Mouse (Mus musculus) E14TG2a.4 (cell line): ENCODE results near the gene Rhbg.

Experiments used
- H3K27me3 ChIP-seq: 2 replicates; pipeline ENCODE4 v1.6.1; 2014; ENCODE audit warnings: low read length, control low read depth; ENCODE audit not compliant: insufficient read depth
- H3K36me3 ChIP-seq: 2 replicates; pipeline ENCODE4 v1.6.1; 2014; ENCODE audit warnings: low read length, control low read depth; ENCODE audit not compliant: insufficient read depth
- H3K4me1 ChIP-seq: replicated peaks from 2 replicates; pipeline ENCODE4 v1.6.1; 2014; ENCODE audit warnings: low read depth, low read length, control low read depth
- H3K4me3 ChIP-seq: replicated peaks from 2 replicates; pipeline ENCODE4 v1.5.1; 2014; ENCODE audit warnings: mild to moderate bottlenecking, low read length
- H3K9me3 ChIP-seq: 2 replicates; pipeline ENCODE4 v1.6.1; 2014; ENCODE audit warnings: low read length, control low read depth
- CTCF ChIP-seq: conservative IDR thresholded peaks from 2 replicates; pipeline ENCODE4 v1.5.1; 2014; ENCODE audit warnings: low read length
- NANOG ChIP-seq: IDR thresholded peaks from 2 replicates; pipeline ENCODE4 v1.6.1; 2014; ENCODE audit warnings: borderline replicate concordance, low read length, mixed read lengths
- POU5F1 ChIP-seq: IDR thresholded peaks from 2 replicates; pipeline ENCODE4 v1.6.1; 2014; ENCODE audit warnings: low read length, borderline replicate concordance

Rhbg gene

DNA sequence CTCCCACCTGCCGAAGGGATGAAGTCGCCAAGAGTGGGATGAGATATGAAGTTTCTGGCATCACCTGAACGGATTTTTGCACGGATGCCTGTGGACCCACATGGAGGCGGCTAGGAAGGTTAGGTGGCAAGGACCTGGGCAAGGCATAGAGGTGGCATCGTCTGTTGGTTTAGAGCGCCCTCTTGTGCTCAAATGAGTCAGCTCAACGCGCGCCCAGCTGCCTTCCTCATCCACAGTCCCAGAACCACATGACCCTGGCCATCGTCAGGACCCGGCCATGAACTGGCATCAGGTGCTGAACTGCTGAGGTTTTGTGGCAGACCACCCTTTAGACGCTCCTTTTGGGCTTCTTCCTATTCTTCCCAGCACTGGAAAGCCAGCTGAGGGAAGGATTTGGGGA, 12.0 kb downstream of the Rhbg start:
- H3K9me3 ChIP-seq = no peaks in the 10 kb centered on the region
- H3K36me3 ChIP-seq = no peaks in the 10 kb centered on the region
- H3K4me3 ChIP-seq = no peak overlapping the region
- H3K27me3 ChIP-seq = peaks cover 80% of the 10 kb centered on the region
- H3K4me1 ChIP-seq = peaks cover 60% of the 10 kb centered on the region
- TF ChIP-seq CTCF (peak; percentile 73), POU5F1 (no peak)

GRCm38 (mm10) chr3:88241045-88241786, 13.3 kb downstream of the Rhbg start:
- H3K9me3 ChIP-seq = no peaks in the 10 kb centered on the region
- H3K36me3 ChIP-seq = no peaks in the 10 kb centered on the region
- H3K4me1 ChIP-seq = peaks cover 54% of the 10 kb centered on the region
- TF ChIP-seq NANOG = no peak
- no peak for TF ChIP-seq POU5F1
- TF ChIP-seq CTCF = no peak
- H3K27me3 ChIP-seq = peaks cover 81% of the 10 kb centered on the region
- H3K4me3 ChIP-seq = peak overlapping the region; percentile 64

DNA sequence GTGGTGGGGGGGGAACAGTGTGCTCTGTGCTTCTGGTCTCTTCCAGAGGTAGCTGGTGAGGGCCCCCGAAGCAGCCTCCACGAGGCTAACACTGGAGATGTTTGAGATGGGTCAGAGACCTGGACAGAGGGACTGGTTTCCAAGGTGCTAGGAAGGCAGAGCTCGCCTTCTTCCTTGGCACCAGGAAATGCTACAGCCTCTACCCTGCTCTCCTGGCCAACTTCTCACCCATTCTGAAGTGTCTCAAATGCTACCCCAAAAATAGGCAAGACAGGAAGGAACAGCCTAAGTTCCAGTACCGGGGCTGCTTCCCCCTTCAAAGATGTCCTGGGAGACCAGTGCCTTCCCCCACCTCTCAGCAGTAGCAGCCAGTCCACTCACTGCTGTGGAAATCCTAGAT, 15.1 kb downstream of the Rhbg start:
- Histone ChIP-seq H3K9me3 (no peaks in the 10 kb centered on the region), H3K4me3 (no peak overlapping the region), H3K4me1 (peaks cover 57% of the 10 kb centered on the region), H3K36me3 (no peaks in the 10 kb centered on the region), H3K27me3 (peaks cover 75% of the 10 kb centered on the region)
- no peak for TF ChIP-seq POU5F1
- no peak for TF ChIP-seq NANOG
- no peak for TF ChIP-seq CTCF

DNA sequence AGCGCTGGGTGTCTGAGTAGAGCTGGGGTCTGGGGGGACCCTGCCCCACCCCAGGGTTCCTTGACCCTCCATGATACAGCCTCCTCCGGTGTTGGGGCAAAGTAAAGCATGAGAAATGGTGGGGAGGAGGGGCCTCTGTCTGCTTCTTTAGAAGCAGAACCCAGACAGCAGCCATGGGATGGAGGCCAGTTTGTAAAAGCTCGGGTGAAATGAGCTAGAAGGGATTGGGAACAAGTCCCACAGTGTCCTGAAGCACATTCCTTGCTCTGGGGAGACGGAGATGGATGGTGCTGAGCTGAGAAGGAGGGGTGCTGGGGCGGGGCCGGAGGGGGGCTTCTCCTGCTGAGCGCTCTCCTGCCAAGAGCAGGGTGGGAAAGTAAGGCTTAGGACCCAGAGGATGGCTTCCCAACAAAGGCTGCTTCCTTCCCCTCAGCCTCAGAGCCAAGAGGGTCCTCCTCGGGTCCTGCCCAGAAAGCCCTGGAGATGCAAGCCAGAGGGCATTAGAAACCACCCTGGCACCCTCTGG, 15.6 kb downstream of the Rhbg start:
- TF ChIP-seq NANOG = no peak
- no peak overlapping the region for H3K4me3 ChIP-seq
- peaks cover 56% of the 10 kb centered on the region for H3K4me1 ChIP-seq
- H3K36me3 ChIP-seq = no peaks in the 10 kb centered on the region
- peaks cover 75% of the 10 kb centered on the region for H3K27me3 ChIP-seq
- H3K9me3 ChIP-seq = no peaks in the 10 kb centered on the region

DNA sequence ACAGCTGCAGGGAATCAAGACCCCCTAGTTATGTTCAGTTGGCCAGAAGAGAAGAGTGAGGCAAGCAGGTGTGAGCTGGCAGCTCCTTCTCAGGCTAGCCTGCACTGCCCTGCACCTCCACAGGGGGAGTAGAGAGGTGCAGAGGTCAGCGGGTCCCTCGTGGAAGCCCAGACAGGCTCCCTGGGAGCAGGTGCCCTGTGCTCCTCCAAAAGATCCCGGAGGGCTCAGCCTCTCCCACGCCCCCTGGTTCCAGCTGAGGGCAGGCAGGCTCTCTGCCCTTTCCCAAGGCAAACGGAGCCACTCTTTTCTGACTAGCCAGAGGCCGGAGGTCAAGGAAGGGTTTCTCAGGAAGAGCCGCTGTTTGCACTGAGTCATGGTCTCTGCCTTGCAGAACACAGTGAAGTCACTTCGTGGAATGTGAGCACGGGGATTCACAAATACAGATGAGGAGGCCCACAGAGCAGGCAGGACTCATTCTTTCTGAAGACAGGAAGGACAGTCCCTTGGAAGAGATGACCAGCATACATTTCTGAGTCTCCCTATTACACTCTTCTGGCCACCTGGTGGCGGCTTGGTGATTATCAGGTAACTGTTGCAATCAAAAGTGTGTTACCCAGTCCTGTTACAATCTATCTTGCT, 16.8 kb downstream of the Rhbg start:
- Histone ChIP-seq H3K4me3 (no peak overlapping the region), H3K36me3 (no peaks in the 10 kb centered on the region), H3K9me3 (no peaks in the 10 kb centered on the region), H3K27me3 (peaks cover 78% of the 10 kb centered on the region), H3K4me1 (peaks cover 46% of the 10 kb centered on the region)
- no peak for TF ChIP-seq POU5F1
- peak; percentile 56 for TF ChIP-seq CTCF

GRCm38 (mm10) chr3:88237161-88237555, 17.4 kb downstream of the Rhbg start:
- TF ChIP-seq NANOG = no peak
- no peak for TF ChIP-seq CTCF
- TF ChIP-seq POU5F1 = no peak
- Histone ChIP-seq H3K27me3 (peaks cover 74% of the 10 kb centered on the region), H3K36me3 (no peaks in the 10 kb centered on the region), H3K4me3 (no peak overlapping the region), H3K4me1 (peaks cover 46% of the 10 kb centered on the region), H3K9me3 (no peaks in the 10 kb centered on the region)

GRCm38 (mm10) chr3:88235616-88236015, 18.9 kb downstream of the Rhbg start:
- peaks cover 51% of the 10 kb centered on the region for H3K4me1 ChIP-seq
- no peak for TF ChIP-seq NANOG
- no peak for TF ChIP-seq CTCF
- TF ChIP-seq POU5F1 = no peak
- H3K9me3 ChIP-seq = no peaks in the 10 kb centered on the region
- no peak overlapping the region for H3K4me3 ChIP-seq
- no peaks in the 10 kb centered on the region for H3K36me3 ChIP-seq
- H3K27me3 ChIP-seq = peaks cover 59% of the 10 kb centered on the region

GRCm38 (mm10) chr3:88235216-88235615, 19.3 kb downstream of the Rhbg start:
- Histone ChIP-seq H3K4me1 (peaks cover 51% of the 10 kb centered on the region), H3K4me3 (no peak overlapping the region), H3K9me3 (no peaks in the 10 kb centered on the region), H3K27me3 (peaks cover 55% of the 10 kb centered on the region), H3K36me3 (no peaks in the 10 kb centered on the region)
- TF ChIP-seq CTCF (peak; percentile 53), POU5F1 (no peak)

GRCm38 (mm10) chr3:88234041-88234440, 20.5 kb downstream of the Rhbg start:
- Histone ChIP-seq H3K36me3 (no peaks in the 10 kb centered on the region), H3K27me3 (peaks cover 53% of the 10 kb centered on the region), H3K4me3 (no peak overlapping the region), H3K9me3 (no peaks in the 10 kb centered on the region), H3K4me1 (peaks cover 61% of the 10 kb centered on the region)
- no peak for TF ChIP-seq NANOG
- TF ChIP-seq CTCF = no peak
- no peak for TF ChIP-seq POU5F1
